Comparison of ENCODE assay signal across 32 mouse cellular contexts in the genomic region with DNA sequence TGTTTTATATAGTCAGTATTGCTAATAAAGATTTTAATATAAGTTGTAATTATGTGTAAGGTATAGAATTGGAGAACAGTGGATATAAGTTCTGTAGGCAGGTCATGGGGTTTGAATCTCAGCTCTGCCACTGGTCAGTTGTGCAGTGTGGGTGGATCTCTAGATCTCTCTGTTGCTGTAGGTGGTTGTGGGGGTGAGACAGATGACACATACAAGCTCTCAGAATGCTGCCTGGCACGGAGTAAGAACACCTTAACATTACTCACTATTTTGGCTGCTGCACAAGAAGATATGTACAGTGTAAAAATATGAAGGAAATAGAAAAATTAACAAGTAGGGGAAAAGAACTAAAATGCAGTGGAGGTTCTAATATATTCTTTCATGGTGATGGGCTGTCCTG.
DNase-seq lines count a peak whose midpoint lies in the region; ATAC-seq and TF ChIP-seq lines count a peak whose summit lies in the region.
"Had no signal": no experiment of that assay in that cellular context is flagged by ENCODE, and none has a peak within 500 bp of the region (broad histone marks: within the 10 kb centered on the region; RNA-seq: fewer than 3 reads in every experiment).

No protein-coding gene starts in this region.

- H3K9me3 ChIP-seq in forebrain, postnatal 0 days (ENCODE audit: low read length) = no peaks in the 10 kb centered on the region
- H3K9me3 ChIP-seq: heart, embryonic 13.5 days; kidney, embryonic 15.5 days; midbrain, embryonic 15.5 days; neural tube, embryonic 15.5 days had no signal

- intact Hi-C loops in left cerebral cortex, postnatal 4 days (cut with DNase I) = no loop called here
- intact Hi-C loops in left cerebral cortex, postnatal 36 days (cut with DNase I) = no loop called here

- no peak overlapping the region for H3K4me2 ChIP-seq in forebrain, postnatal 0 days (ENCODE audit: low read depth)
- H3K4me2 ChIP-seq: heart, embryonic 13.5 days; kidney, embryonic 15.5 days; midbrain, embryonic 15.5 days; neural tube, embryonic 15.5 days had no signal

- no peak for DNase-seq in frontal cortex, postnatal 14 days (ENCODE audit: low spot score in 2 of 2)
- peak; percentile 8 for DNase-seq in left cerebral cortex, adult 11 months (ENCODE audit: low spot score)
- no peak for DNase-seq in left cerebral cortex, postnatal 4 days
- peak; percentile 6 for DNase-seq in 3134 (ENCODE audit: extremely low read depth, insufficient read length, low spot score)
- DNase-seq in left cerebral cortex, postnatal 36 days (ENCODE audit: low spot score in 2 of 2) = peak; percentile 17 to 23
- no peak for DNase-seq in forebrain, postnatal 0 days
- DNase-seq in lung, postnatal 4 days = no peak
- DNase-seq: adrenal gland, postnatal 25 days; cerebellum, adult 18-20 months; cerebellum, postnatal 10 days; gastrocnemius, postnatal 10 days; heart, postnatal 10 days; kidney, adult 18-20 months; kidney, postnatal 25 days; liver; lung, adult 2 months; lung, postnatal 10 days; retina, postnatal 1 day; thymus, adult 2 months; thymus, postnatal 36 days had no signal

- H3K4me1 ChIP-seq in forebrain, postnatal 0 days (ENCODE audit: insufficient read depth) = no peaks in the 10 kb centered on the region
- H3K4me1 ChIP-seq: kidney, embryonic 15.5 days; midbrain, embryonic 15.5 days; neural tube, embryonic 15.5 days had no signal

- no peak overlapping the region for H3K9ac ChIP-seq in forebrain, postnatal 0 days
- H3K9ac ChIP-seq: heart, embryonic 13.5 days; kidney, embryonic 15.5 days; liver, embryonic 14.5 days; midbrain, embryonic 15.5 days; neural tube, embryonic 15.5 days had no signal

- H3K27me3 ChIP-seq in forebrain, postnatal 0 days (ENCODE audit: insufficient read depth, low read length) = no peaks in the 10 kb centered on the region
- H3K27me3 ChIP-seq: heart, embryonic 13.5 days; kidney, embryonic 15.5 days; midbrain, embryonic 15.5 days; neural tube, embryonic 15.5 days had no signal

- H3K27ac ChIP-seq in forebrain, postnatal 0 days (ENCODE audit: low read depth, low read length) = no peak overlapping the region
- H3K27ac ChIP-seq: heart, embryonic 13.5 days; kidney, embryonic 15.5 days; layer of hippocampus, adult 2 months; left cerebral cortex, adult 2 months; liver, embryonic 14.5 days; midbrain, embryonic 15.5 days; neural tube, embryonic 15.5 days; stomach, postnatal 0 days had no signal

- WGBS in forebrain, postnatal 0 days = 81% methylated on average over 1 of the region's 1 CpGs

- no peak for TF ChIP-seq CTCF in forebrain, postnatal 0 days (IDR thresholded peaks at IDR 0.05; ENCODE audit: low read depth)

- H3K4me3 ChIP-seq in forebrain, postnatal 0 days (ENCODE audit: low read depth, low read length) = no peak overlapping the region
- H3K4me3 ChIP-seq: erythroblast, embryonic 14.5 days; heart, embryonic 13.5 days; kidney, embryonic 15.5 days; layer of hippocampus, adult 2 months; left cerebral cortex, adult 2 months; midbrain, embryonic 15.5 days; neural tube, embryonic 15.5 days had no signal

- ATAC-seq in frontal cortex, adult (ENCODE audit: low TSS enrichment) = peak; percentile 92
- ATAC-seq in forebrain, postnatal 0 days = no peak
- ATAC-seq: forebrain, embryonic 16.5 days; hindbrain, embryonic 16.5 days; midbrain, embryonic 15.5 days had no signal

- H3K36me3 ChIP-seq in forebrain, postnatal 0 days (ENCODE audit: insufficient read depth) = no peaks in the 10 kb centered on the region
- H3K36me3 ChIP-seq: heart, embryonic 13.5 days; kidney, embryonic 15.5 days; midbrain, embryonic 15.5 days; neural tube, embryonic 15.5 days had no signal

Comparison
In these comparisons a context has a peak if more than half of its experiments do, and no peak if none do; other contexts are left out.
1. DNase-seq: peak in left cerebral cortex, adult 11 months (single experiment), 3134 (single experiment) and left cerebral cortex, postnatal 36 days (2 of 2); none in frontal cortex, postnatal 14 days (0 of 2), left cerebral cortex, postnatal 4 days (single experiment), forebrain, postnatal 0 days (single experiment) and lung, postnatal 4 days (0 of 2).